Mouse (Mus musculus) myocyte (in vitro differentiated cells): ENCODE results near the gene Mical2.

Source experiments
- E2F4 ChIP-seq: IDR thresholded peaks from one replicate; pipeline ENCODE4 v1.6.1; 2011; ENCODE audit warnings: mild to moderate bottlenecking, control low read depth, moderate library complexity; ENCODE audit not compliant: insufficient read depth
- POLR2A ChIP-seq: IDR thresholded peaks from one replicate; pipeline ENCODE4 v1.6.1; 2011; ENCODE audit warnings: low read depth, mild to moderate bottlenecking, control low read depth, moderate library complexity; ENCODE audit not compliant: insufficient read length
- POLR2AphosphoS2 ChIP-seq: IDR thresholded peaks from one replicate; pipeline ENCODE4 v1.6.1; 2011; ENCODE audit warnings: low read depth, control low read depth; ENCODE audit not compliant: insufficient read length
- TCF12 ChIP-seq: IDR thresholded peaks from one replicate; pipeline ENCODE4 v1.6.1; 2011; ENCODE audit warnings: mild to moderate bottlenecking, control low read depth; ENCODE audit not compliant: poor library complexity, insufficient read depth, severe bottlenecking

GRCm38 (mm10) chr7:112244071-112244470, 18.4 kb downstream of the Mical2 start:
- no peak for TF ChIP-seq POLR2A
- no peak for TF ChIP-seq E2F4
- no peak for TF ChIP-seq TCF12
- no peak for TF ChIP-seq POLR2AphosphoS2
